Mouse (Mus musculus) midbrain, embryonic 11.5 days (tissue): ENCODE data around the gene Gm17617. TPM values are rescaled to one million over a fixed set of nuclear protein-coding genes. Genes with fewer than 3 reads are reported as not detected.

Experiments
- polyA plus RNA-seq: library from polyadenylated mRNA; unstranded; fragments of >200 nt; fragmentation: Nextera tagmentation; extraction: Ambion mirVana; gene quantifications from 2 replicates; pipeline ENCODE4 v1.2.1, GENCODE M21; 2014

Gene Gm17617
- polyA plus RNA-seq, 1 experiment from 2014 or later, result not detected

Other genes with a start within 250 kb of the Gm17617 start
- 2.2 and 2.9 TPM in 2 replicates for gene Unc5a, start 184.1 kb downstream of the Gm17617 start, polyA plus RNA-seq
- gene Hk3, start 112.2 kb downstream of the Gm17617 start, polyA plus RNA-seq, result 0.94 and 0.95 TPM in 2 replicates
- 26.7 and 29.0 TPM in 2 replicates for gene Uimc1, start 33.2 kb downstream of the Gm17617 start, polyA plus RNA-seq
- 18.8 and 19.7 TPM in 2 replicates for gene Zfp346, start 28.2 kb downstream of the Gm17617 start, polyA plus RNA-seq
- gene Fgfr4, start 19.1 kb upstream of the Gm17617 start, polyA plus RNA-seq, result 0.18 and 0.33 TPM in 2 replicates
- gene Nsd1, start 76.2 kb upstream of the Gm17617 start, polyA plus RNA-seq, result 68.0 TPM in 2 replicates
- 404 and 434 TPM in 2 replicates for gene Prelid1, start 187.0 kb upstream of the Gm17617 start, polyA plus RNA-seq
- 87.9 and 88.0 TPM in 2 replicates for gene Rab24, start 188.4 kb upstream of the Gm17617 start, polyA plus RNA-seq
- 26.9 and 30.6 TPM in 2 replicates for gene Mxd3, start 196.3 kb upstream of the Gm17617 start, polyA plus RNA-seq
- 75.3 and 82.5 TPM in 2 replicates for gene Lman2, start 229.2 kb upstream of the Gm17617 start, polyA plus RNA-seq
- gene Rgs14, start 236.2 kb upstream of the Gm17617 start, polyA plus RNA-seq, result 0.37 and 0.72 TPM in 2 replicates